Mouse (Mus musculus) forebrain, embryonic 10.5 days (tissue): ENCODE measurements around the gene Pacsin3. TPM values are rescaled to one million over a fixed set of nuclear protein-coding genes. Genes with fewer than 3 reads are reported as not detected.
A peak's percentile ranks its signal among the peaks of the same experiment; 100 is the strongest.

Source experiments
- DNase-seq: peaks from one replicate; pipeline ENCODE4 v3.0.0-alpha.2; 2017; ENCODE audit warnings: low spot score; ENCODE audit errors: extremely low spot score
- H3K27ac ChIP-seq: fragments of 300-500 bp; sonication (generic); 2 replicates; pipeline ENCODE4 v1.5.1; 2016; ENCODE audit warnings: mild to moderate bottlenecking
- H3K27me3 ChIP-seq: fragments of 300-500 bp; sonication (generic); 2 replicates; pipeline ENCODE4 v1.6.1; 2016; ENCODE audit warnings: mild to moderate bottlenecking; ENCODE audit not compliant: poor library complexity, severe bottlenecking
- H3K36me3 ChIP-seq: fragments of 300-500 bp; sonication (generic); replicated peaks from 2 replicates; pipeline ENCODE4 v1.6.1; 2016; ENCODE audit warnings: mild to moderate bottlenecking, moderate library complexity
- H3K4me1 ChIP-seq: fragments of 300-500 bp; sonication (generic); 2 replicates; pipeline ENCODE4 v1.6.1; 2016
- H3K4me3 ChIP-seq: fragments of 300-500 bp; sonication (generic); 2 replicates; pipeline ENCODE4 v1.5.1; 2016; ENCODE audit warnings: mild to moderate bottlenecking, moderate library complexity
- H3K9me3 ChIP-seq: fragments of 300-500 bp; sonication (generic); 2 replicates; pipeline ENCODE4 v1.6.1; 2016; ENCODE audit warnings: mild to moderate bottlenecking, moderate library complexity
- WGBS: fragments of 180-500 bp; shearing (Covaris S2); methylation state at CpG from one replicate; pipeline ENCODE4 v1.1.7; 2016; 5-methylcytosine and 5-hydroxymethylcytosine counted together
- polyA plus RNA-seq: library from polyadenylated mRNA; unstranded; fragments of >200 nt; fragmentation: Nextera tagmentation; extraction: Ambion mirVana; gene quantifications from 2 replicates; pipeline ENCODE4 v1.2.1, GENCODE M21; 2016

The Pacsin3 gene
- polyA plus RNA-seq, 1 experiment from 2014 or later = 40.1 TPM

DNA sequence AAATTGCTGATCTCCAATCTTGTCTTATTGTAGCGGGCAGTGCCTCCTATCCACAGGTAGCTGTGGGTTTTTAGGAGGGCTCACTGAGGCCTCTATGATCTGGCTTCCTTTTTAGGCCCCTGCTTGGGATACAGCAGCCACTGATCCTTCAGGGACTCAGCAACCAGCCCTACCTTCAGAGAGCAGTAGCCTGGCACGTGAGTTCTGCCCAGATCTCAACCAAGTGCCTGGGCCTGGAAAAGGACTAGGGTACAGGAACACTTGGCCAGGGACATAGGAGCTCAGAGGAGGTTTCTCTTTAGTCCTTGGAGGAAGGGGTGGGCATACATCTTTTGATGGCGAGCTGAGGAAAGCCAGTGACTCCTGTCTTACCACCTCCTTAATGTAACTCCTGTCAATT is 12.3 kb downstream of the Pacsin3 start:
- H3K4me3 ChIP-seq = no peak overlapping the region
- 91% methylated on average over 3 of the region's 3 CpGs for WGBS
- H3K36me3 ChIP-seq = peaks cover 80% of the 10 kb centered on the region
- H3K4me1 ChIP-seq = peaks cover 24% of the 10 kb centered on the region
- H3K9me3 ChIP-seq = no peaks in the 10 kb centered on the region
- no peak overlapping the region for H3K27ac ChIP-seq
- DNase-seq = no peak
- no peaks in the 10 kb centered on the region for H3K27me3 ChIP-seq

DNA sequence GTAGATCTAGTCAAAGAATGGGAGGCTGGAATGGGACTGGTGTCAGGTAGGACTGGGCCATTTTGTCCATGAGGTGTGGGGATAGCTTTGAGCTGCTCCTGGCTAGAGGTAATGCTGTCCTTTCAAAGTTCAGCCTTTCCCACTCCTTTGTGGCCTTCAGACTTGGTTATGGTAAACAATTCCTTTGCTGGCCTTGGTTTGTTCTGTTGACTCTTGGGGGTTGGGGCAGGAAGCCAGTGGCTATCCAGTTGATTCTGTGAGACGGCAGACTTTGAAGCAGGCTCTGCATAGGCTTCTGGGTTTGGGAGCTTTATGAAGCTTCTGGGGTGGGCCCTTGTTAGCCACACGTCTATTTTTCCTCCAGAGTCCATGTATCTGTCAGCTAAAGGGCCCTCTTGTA is 13.0 kb downstream of the Pacsin3 start:
- Histone ChIP-seq H3K9me3 (no peaks in the 10 kb centered on the region), H3K4me1 (peaks cover 24% of the 10 kb centered on the region), H3K4me3 (no peak overlapping the region), H3K27ac (no peak overlapping the region), H3K36me3 (peaks cover 80% of the 10 kb centered on the region), H3K27me3 (no peaks in the 10 kb centered on the region)
- no peak for DNase-seq
- WGBS = 89% methylated on average over 2 of the region's 2 CpGs

DNA sequence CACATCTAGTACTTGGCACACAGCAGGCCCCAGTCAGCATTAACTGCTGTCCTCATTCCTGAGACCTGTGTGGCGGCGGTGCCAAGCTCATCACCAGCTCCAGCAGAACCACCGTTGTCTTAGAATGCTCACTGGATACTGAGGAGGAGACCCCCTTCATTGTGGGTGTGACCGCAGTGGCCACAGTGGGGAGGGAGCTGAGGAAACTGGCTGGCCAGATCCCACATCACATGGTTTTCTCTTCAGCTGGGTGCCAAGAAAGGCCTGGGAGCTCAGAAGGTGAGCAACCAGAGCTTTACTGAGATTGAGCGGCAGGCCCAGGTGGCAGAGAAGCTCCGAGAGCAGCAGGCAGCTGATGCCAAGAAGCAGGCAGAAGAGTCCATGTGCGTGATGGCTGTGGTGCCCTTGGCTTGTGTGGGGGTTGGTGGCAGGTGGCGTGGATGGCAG is 14.0 kb downstream of the Pacsin3 start:
- peaks cover 84% of the 10 kb centered on the region for H3K36me3 ChIP-seq
- H3K4me1 ChIP-seq = peaks cover 14% of the 10 kb centered on the region
- no peak overlapping the region for H3K4me3 ChIP-seq
- no peak overlapping the region for H3K27ac ChIP-seq
- H3K27me3 ChIP-seq = no peaks in the 10 kb centered on the region
- H3K9me3 ChIP-seq = no peaks in the 10 kb centered on the region
- 95% methylated on average over 8 of the region's 8 CpGs for WGBS
- DNase-seq = no peak

DNA sequence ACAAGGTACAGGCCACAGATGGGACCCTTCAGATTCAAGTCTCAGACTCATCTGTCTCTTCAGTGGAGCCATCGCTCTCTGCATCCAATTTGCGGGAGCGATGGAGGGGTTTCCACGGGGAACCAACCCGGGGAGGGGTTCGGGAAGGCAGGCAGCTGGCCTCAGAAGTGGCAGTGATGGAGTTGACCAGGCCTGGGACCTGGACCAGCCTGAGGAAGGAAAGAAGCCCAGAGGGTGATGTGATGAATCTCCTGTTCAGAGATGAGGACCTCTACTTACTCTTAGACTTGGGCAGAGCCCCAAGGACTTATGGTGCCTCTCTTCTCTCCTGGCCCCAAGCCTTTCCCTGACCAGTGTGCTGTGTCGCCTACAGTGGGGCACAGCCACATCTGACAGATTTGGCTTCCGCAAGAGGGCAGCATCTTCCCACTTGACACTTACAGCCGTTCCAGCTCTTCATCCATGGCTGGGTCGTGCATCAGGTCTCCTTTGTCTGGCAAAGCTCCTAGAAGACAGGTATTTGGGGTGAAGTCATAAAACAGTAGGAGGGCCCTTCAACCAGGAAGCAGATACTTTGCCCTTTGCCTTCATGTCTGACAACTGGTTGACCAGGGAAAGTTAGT is 23.1 kb downstream of the Pacsin3 start:
- 40% methylated on average over 10 of the region's 10 CpGs for WGBS
- Histone ChIP-seq H3K36me3 (peaks cover 55% of the 10 kb centered on the region), H3K27ac (0 out of 2 replicates have a peak overlapping the region, but pooled peaks have one; percentile 1), H3K4me1 (peaks cover 16% of the 10 kb centered on the region), H3K27me3 (no peaks in the 10 kb centered on the region), H3K9me3 (no peaks in the 10 kb centered on the region), H3K4me3 (no peak overlapping the region)
- peak; percentile 63 for DNase-seq

DNA sequence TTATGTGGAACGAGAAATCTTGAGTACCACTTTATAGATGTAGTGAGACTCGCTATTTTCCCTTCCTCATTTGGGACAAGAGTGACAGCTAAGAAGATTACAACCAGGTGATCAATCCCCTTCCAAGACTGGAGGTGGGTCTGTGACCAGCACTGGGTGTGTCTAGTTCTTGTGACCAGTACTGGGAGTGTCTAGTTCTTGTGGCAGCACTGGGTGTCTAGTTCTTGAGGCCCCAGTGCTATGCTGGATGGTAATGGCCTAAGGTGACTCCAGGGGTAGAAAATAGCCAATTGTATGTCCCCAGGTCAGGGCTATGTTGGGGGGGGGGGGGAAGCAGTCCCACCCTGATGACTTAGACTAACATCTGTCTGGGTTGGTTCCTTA is 23.6 kb downstream of the Pacsin3 start:
- peaks cover 16% of the 10 kb centered on the region for H3K4me1 ChIP-seq
- H3K27ac ChIP-seq = 0 out of 2 replicates have a peak overlapping the region, but pooled peaks have one; percentile 1
- DNase-seq = no peak
- H3K36me3 ChIP-seq = peaks cover 50% of the 10 kb centered on the region
- WGBS = 83% methylated on average over 2 of the region's 2 CpGs
- H3K9me3 ChIP-seq = no peaks in the 10 kb centered on the region
- no peaks in the 10 kb centered on the region for H3K27me3 ChIP-seq
- no peak overlapping the region for H3K4me3 ChIP-seq

DNA sequence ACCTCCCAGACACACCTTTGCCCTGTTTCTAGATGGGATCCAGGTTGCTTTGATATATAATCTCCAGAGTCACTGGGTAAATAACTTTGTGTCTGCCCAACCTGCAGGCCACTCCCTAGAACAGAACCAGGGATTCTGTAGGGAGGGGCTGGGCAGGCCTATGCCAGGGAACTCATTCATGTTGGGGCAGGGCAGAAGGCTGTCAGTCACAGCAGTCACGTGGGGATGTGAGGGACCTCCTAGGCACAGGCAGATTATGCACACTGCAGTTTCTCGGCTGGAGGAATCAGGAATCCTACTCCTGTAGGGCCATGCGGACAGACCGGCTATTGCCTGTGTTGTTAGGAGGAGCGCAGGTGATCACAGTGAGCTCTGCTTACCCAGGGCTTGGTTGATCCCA is 25.6 kb downstream of the Pacsin3 start:
- peaks cover 30% of the 10 kb centered on the region for H3K36me3 ChIP-seq
- H3K9me3 ChIP-seq = no peaks in the 10 kb centered on the region
- H3K4me1 ChIP-seq = peaks cover 24% of the 10 kb centered on the region
- H3K27ac ChIP-seq = 0 out of 2 replicates have a peak overlapping the region, but pooled peaks have one; percentile 2
- no peaks in the 10 kb centered on the region for H3K27me3 ChIP-seq
- no peak overlapping the region for H3K4me3 ChIP-seq
- WGBS = 50% methylated on average over 5 of the region's 5 CpGs
- DNase-seq = no peak

DNA sequence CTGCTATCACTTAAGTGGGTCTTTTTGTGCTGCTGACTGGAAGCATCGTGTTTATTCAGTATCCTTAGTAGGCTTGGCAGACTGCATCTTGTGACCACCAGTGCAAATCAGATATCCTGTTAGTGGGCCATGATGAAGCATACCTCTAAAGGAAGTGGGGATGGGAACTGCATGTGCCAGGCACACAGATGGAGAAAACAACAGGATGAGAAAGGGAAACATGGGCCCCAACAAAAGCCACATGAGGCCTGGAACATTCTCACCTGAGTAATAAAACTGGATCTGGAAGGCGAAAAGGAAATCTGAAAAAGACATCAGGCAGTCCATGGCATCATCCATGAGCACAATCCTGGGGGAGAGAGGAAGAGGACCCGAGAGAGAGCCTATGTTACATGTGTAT is 28.2 kb downstream of the Pacsin3 start:
- Histone ChIP-seq H3K4me1 (peaks cover 27% of the 10 kb centered on the region), H3K4me3 (no peak overlapping the region), H3K36me3 (peaks cover 14% of the 10 kb centered on the region), H3K27me3 (no peaks in the 10 kb centered on the region), H3K9me3 (no peaks in the 10 kb centered on the region), H3K27ac (no peak overlapping the region)
- WGBS = 90% methylated on average over 3 of the region's 3 CpGs
- no peak for DNase-seq

DNA sequence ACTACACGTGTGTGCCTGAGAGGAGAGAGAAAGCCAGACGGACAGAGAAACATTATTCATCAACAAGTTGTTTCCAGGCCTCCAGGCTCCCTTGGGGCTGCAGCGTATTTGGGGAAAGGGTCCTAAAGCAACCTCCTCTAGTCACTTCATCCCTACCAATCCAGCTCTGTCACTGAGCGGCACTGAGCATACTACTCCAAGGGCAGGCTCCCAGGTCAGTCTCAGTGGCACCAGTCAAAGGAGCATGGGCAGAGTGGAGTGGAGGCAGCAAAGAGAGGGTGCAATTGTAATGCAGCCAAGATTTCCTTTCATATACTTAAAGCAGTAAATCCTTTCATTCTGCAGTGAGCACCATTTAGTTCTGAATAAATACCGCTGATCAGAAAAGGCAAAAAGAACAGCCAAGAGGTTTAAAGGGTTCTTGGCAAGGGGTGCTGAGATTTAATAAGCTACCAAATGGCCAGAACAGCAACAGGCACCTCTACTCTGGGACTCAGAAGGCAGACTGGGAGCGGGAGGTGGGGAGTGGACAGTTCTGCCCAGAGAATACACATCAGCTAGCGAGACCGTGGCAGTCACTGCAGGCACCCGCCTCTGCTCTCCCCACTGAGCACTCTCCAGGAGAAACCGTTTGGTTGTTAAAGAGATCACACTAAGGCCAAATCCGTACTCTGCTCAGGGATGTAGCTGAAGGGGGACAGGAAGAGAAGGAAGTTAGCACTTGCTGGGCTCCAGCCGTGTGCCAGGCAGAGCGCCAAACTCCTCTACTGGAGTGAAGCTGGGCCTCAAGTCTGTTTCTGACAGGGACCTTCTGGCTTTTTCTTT is 28.8 kb downstream of the Pacsin3 start:
- WGBS = 74% methylated on average over 13 of the region's 13 CpGs
- H3K27ac ChIP-seq = no peak overlapping the region

DNA sequence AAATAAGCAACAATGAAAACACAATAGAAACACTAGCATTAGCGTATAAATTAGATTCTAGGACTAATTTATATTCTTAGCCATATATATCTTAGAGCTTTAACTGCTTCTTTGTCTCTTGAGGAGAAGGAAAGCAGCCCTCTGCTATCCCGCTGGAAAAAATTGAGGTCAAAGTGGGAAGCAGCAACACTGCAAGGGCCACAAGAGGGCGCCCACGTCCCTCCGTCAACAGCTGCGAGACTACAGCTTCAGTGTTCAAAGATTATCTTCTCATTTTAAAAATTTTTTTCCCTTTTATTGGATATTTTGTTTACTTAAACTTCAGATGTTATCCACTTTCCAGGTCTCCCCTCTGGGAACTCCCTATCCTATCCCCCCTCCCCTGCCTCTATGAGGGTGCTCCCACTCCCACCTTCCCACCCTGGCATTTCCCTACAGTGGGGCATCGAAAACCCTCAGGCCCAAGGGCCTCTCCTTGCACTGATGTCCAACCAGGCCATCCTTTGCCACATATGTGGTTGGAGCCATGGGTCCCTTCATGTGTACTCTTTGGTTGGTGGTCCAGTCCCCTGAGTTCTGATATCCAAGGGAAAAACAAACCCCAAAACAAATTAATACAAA is 30.2 kb downstream of the Pacsin3 start:
- Histone ChIP-seq H3K27ac (peak overlapping the region; percentile 71), H3K4me3 (no peak overlapping the region), H3K9me3 (no peaks in the 10 kb centered on the region), H3K4me1 (peaks cover 27% of the 10 kb centered on the region), H3K27me3 (no peaks in the 10 kb centered on the region), H3K36me3 (peaks cover 14% of the 10 kb centered on the region)
- peak; percentile 76 for DNase-seq
- WGBS = 15% methylated on average over 7 of the region's 7 CpGs

More for the DNA sequence above, 28.8 kb downstream of the Pacsin3 start:
- Histone ChIP-seq H3K4me1 (peaks cover 27% of the 10 kb centered on the region), H3K36me3 (peaks cover 14% of the 10 kb centered on the region), H3K9me3 (no peaks in the 10 kb centered on the region), H3K4me3 (no peak overlapping the region), H3K27me3 (no peaks in the 10 kb centered on the region)
- DNase-seq = no peak

DNA sequence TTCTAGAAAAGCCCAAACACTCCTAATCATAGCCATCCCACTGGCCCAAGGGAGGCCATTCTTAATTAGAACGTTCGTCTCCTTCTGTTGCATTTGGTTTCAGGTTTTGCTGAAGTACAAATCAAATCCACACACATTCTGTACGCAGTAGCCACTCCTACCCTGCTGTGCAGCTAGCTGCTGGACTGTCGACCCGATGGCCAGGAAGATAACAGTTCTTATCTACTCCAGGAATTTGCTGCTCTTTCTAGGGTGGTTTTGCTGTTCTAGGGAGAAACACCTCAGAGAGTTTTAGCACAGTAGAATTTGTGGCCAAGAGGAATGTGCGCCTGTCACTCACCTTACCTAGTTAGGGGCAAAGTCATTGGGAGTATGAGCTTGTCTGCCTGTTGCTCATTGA is 31.8 kb downstream of the Pacsin3 start:
- H3K27ac ChIP-seq = no peak overlapping the region
- DNase-seq = no peak
- peaks cover 22% of the 10 kb centered on the region for H3K4me1 ChIP-seq
- no peak overlapping the region for H3K4me3 ChIP-seq
- peaks cover 9% of the 10 kb centered on the region for H3K36me3 ChIP-seq
- H3K27me3 ChIP-seq = no peaks in the 10 kb centered on the region
- H3K9me3 ChIP-seq = no peaks in the 10 kb centered on the region
- WGBS = 77% methylated on average over 6 of the region's 6 CpGs

DNA sequence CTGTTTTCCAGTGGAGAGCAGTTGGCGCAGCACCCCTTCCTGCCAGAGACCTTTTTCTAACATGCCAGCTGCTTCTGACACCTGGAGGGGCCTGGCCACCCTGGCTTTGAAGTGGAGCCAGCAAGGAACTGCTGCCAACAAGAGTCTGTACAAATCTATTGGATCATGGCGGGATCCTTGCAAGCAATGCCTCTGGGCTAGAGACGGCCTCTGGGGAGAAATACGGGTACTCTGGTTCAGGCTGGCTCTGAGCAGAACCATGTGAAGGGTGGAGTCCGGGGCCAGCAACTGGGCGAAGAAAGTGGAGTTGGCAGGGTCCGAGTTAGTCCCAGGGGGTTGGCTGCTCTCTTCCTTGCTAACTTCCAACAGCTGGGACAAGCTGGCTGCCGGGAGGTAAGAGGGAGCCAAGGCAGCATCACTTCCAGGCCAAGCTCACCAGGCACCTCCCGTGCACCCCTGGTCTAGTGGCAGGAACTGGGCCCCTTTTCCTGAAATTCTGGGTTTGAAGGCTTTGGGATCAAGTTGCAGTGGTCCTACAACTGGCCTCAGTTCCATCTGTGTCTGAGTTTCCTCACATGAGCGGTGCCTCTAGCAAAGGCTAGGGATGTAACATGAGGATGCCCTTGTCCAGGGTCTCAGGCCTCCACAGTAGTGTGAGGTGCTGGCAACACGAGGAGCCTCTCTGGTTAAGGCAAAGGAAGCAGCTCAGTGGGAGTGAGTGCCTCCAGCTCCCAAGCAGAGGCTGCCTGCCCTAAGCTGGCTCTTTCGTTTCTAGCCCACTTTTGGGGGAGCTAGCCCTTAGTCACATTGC is 35.6 kb downstream of the Pacsin3 start:
- WGBS = 82% methylated on average over 12 of the region's 12 CpGs
- Histone ChIP-seq H3K4me3 (no peak overlapping the region), H3K27me3 (no peaks in the 10 kb centered on the region), H3K27ac (peak overlapping the region; percentile 21; the same call in 1 of the 2 replicates), H3K36me3 (peaks cover 13% of the 10 kb centered on the region), H3K4me1 (peaks cover 7% of the 10 kb centered on the region), H3K9me3 (no peaks in the 10 kb centered on the region)
- no peak for DNase-seq

DNA sequence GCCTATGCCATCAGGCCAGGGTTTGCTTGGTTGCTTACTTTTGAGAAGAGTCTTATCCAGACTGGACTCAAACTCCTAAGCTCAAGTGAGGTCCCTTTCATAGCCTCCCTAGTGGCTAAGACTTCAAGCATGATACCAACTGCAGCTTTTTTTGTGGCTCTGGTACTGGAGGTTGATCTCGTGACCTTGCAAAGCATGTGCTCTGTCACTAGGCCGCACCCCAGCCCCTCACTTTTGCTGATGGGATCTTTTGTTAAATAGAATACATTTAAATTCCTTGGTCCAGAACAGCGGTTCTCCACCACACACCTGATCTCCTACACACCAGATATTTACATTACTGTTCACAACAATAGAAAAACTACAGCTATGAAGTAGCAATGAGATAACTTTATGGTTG is 38.5 kb downstream of the Pacsin3 start:
- peaks cover 10% of the 10 kb centered on the region for H3K4me1 ChIP-seq
- WGBS = 89% methylated on average over 3 of the region's 3 CpGs
- H3K27ac ChIP-seq = no peak overlapping the region
- no peaks in the 10 kb centered on the region for H3K9me3 ChIP-seq
- H3K27me3 ChIP-seq = no peaks in the 10 kb centered on the region
- H3K36me3 ChIP-seq = 0 out of 2 replicates have a peak, but pooled peaks cover 4% of the 10 kb centered on the region
- DNase-seq = no peak
- H3K4me3 ChIP-seq = no peak overlapping the region
